Mouse (Mus musculus) kidney, postnatal 14 days (tissue): ENCODE data around the gene Asic3.
A peak's percentile ranks its signal among the peaks of the same experiment; 100 is the strongest.

Experiments
- DNase-seq: peaks from one replicate; pipeline ENCODE4 v3.0.0; 2022; ENCODE audit warnings: mixed read lengths

Asic3 gene

GRCm38 (mm10) chr5:24423129-24424003 lies 10.2 kb downstream of the Asic3 start, which contains the start of the genes Cdk5 and Slc4a2:
TSS of gene Cdk5 (minus strand) at chr5:24423530.
TSS of gene Slc4a2 (plus strand) at chr5:24423837.
- DNase-seq: peak; percentile 99

- no peak for DNase-seq
These were observed 11.0 kb downstream of the Asic3 start for GRCm38 (mm10) chr5:24424004-24424781.

- peak; percentile 94 for DNase-seq
These were observed 11.7 kb downstream of the Asic3 start for GRCm38 (mm10) chr5:24424861-24425411.

- DNase-seq: no peak
These were observed 12.3 kb downstream of the Asic3 start for GRCm38 (mm10) chr5:24425421-24426036.

GRCm38 (mm10) chr5:24426037-24426432 lies 12.8 kb downstream of the Asic3 start:
- DNase-seq: peak; percentile 33

GRCm38 (mm10) chr5:24426556-24427284 lies 13.5 kb downstream of the Asic3 start:
- no peak for DNase-seq

GRCm38 (mm10) chr5:24427285-24427633 lies 14.1 kb downstream of the Asic3 start:
- DNase-seq: no peak

GRCm38 (mm10) chr5:24427981-24428402 lies 14.8 kb downstream of the Asic3 start:
- peak; percentile 87 for DNase-seq

- no peak for DNase-seq
These were observed 15.4 kb downstream of the Asic3 start for GRCm38 (mm10) chr5:24428596-24428995.

- DNase-seq: no peak
These were observed 20.8 kb downstream of the Asic3 start for GRCm38 (mm10) chr5:24433993-24434392.

GRCm38 (mm10) chr5:24441187-24441586 lies 28.0 kb downstream of the Asic3 start:
- DNase-seq: no peak

- no peak for DNase-seq
These were observed 28.8 kb downstream of the Asic3 start for GRCm38 (mm10) chr5:24442029-24442428.

GRCm38 (mm10) chr5:24443204-24443603 lies 30.0 kb downstream of the Asic3 start:
- no peak for DNase-seq

GRCm38 (mm10) chr5:24443927-24444326 lies 30.7 kb downstream of the Asic3 start:
- DNase-seq: no peak

- DNase-seq: peak; percentile 97
These were observed 31.7 kb downstream of the Asic3 start, which contains the start of gene Fastk for GRCm38 (mm10) chr5:24444746-24445427. TSS of gene Fastk (minus strand) at chr5:24445287.

- DNase-seq: no peak
These were observed 32.4 kb downstream of the Asic3 start for GRCm38 (mm10) chr5:24445428-24446080.

GRCm38 (mm10) chr5:24446630-24447029 lies 33.4 kb downstream of the Asic3 start:
- DNase-seq: no peak

GRCm38 (mm10) chr5:24447624-24448298 lies 34.6 kb downstream of the Asic3 start, which contains the start of gene Tmub1:
TSS of gene Tmub1 (minus strand) at chr5:24447854.
- peak; percentile 91 for DNase-seq

- DNase-seq: peak; percentile 94
These were observed 38.3 kb downstream of the Asic3 start for GRCm38 (mm10) chr5:24451264-24452029.
